Comparison of ENCODE assay signal across 17 mouse cellular contexts in the genomic region with DNA sequence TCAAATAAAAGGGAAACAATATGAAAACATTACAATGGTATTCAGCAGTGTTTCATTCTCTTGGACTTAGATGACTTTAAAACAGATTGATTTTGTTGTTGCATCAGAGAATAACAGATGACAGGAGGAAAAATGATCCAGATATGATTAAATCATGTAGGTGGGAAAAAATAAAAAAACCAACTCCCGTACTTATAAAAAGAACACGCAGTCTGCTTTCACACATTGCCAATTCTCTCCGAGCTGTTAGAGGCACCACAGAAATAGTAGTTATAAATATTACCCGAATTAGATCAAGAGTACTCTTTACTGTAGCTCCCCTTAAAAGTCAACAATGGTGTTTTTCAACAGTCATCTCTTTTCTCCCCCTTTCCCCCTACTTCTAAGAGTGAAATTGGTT.
"Had no signal": no experiment of that assay in that cellular context is flagged by ENCODE, and none has a peak within 500 bp of the region (broad histone marks: within the 10 kb centered on the region; RNA-seq: fewer than 3 reads in every experiment).

No protein-coding gene starts in this region.

- H3K4me2 ChIP-seq: liver, embryonic 11.5 days; liver, embryonic 15.5 days; neural tube, embryonic 15.5 days had no signal

- H3K36me3 ChIP-seq: limb, embryonic 10.5 days; liver, embryonic 15.5 days; midbrain, embryonic 10.5 days; neural tube, embryonic 15.5 days had no signal

- H3K9me3 ChIP-seq: limb, embryonic 10.5 days; liver, embryonic 15.5 days; midbrain, embryonic 10.5 days; neural tube, embryonic 15.5 days had no signal

- H3K4me1 ChIP-seq: limb, embryonic 10.5 days; liver, embryonic 15.5 days; midbrain, embryonic 10.5 days; neural tube, embryonic 15.5 days had no signal

- DNase-seq: kidney, adult 18-20 months; kidney, postnatal 10 days; kidney, postnatal 4 days; lung, adult 2 months; lung, postnatal 10 days; lung, postnatal 4 days; midbrain, embryonic 14.5 days; thymus, adult 2 months; thymus, postnatal 36 days had no signal

- H3K9ac ChIP-seq: liver, embryonic 15.5 days; neural tube, embryonic 15.5 days had no signal

- H3K27me3 ChIP-seq: liver, embryonic 15.5 days; neural tube, embryonic 15.5 days had no signal

- H3K4me3 ChIP-seq: left cerebral cortex, adult 2 months; limb, embryonic 10.5 days; liver, embryonic 15.5 days; midbrain, embryonic 10.5 days; myocyte; neural tube, embryonic 15.5 days had no signal

- H3K27ac ChIP-seq: left cerebral cortex, adult 2 months; limb, embryonic 10.5 days; liver, embryonic 15.5 days; midbrain, embryonic 10.5 days; neural tube, embryonic 15.5 days; stomach, postnatal 0 days had no signal
